Mouse (Mus musculus): ENCODE data around the gene Rnf144b. TPM values are rescaled to one million over a fixed set of nuclear protein-coding genes. Genes with fewer than 3 reads are reported as not detected.

Rnf144b gene
- polyA plus RNA-seq, 1 experiment from 2014 or later = 1.1 TPM

DNA sequence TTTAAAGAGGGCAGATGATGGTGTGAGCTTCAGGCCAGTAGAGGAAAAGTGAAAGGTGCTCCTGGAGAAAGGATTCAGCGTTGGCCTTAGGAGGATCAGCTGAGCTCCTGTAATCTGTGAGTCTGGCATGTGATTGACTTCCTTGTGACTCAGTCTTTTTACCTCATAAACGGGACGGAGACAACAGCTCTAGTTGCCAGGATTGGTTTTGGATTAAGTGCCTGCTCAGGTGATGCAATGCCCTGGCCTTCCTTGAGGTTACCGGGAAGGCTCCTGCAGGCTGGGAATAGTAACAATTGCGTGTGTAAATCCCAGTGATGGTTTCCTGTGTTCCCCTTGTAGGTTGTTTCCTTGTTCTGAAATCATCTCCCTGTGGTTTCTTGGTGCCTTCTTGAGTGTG lies 39.5 kb downstream of the Rnf144b start:
- H3K27me3 ChIP-seq (ENCODE audit: control insufficient read depth, insufficient read depth, low read length) = no peaks in the 10 kb centered on the region
- no peaks in the 10 kb centered on the region for H3K36me3 ChIP-seq (ENCODE audit: control insufficient read depth, insufficient read depth, low read length)
- ATAC-seq (ENCODE audit: low FRiP score) (no peak), DNase-seq (ENCODE audit: low spot score, missing footprints) (no peak)
- no peak overlapping the region for H3K9ac ChIP-seq (ENCODE audit: low read length)
- WGBS = 93% methylated on average over 5 of the region's 5 CpGs
- H3K27ac ChIP-seq (ENCODE audit: low read depth, low read length) = no peak overlapping the region
- H3K9me3 ChIP-seq (ENCODE audit: control insufficient read depth, low read length) = 0 out of 2 replicates have a peak, but pooled peaks cover 5% of the 10 kb centered on the region
- no peaks in the 10 kb centered on the region for H3K4me1 ChIP-seq (ENCODE audit: control insufficient read depth, insufficient read depth, low read length)
- no peak overlapping the region for H3K4me3 ChIP-seq (ENCODE audit: low read depth, low read length)
- no peak overlapping the region for H3K4me2 ChIP-seq

DNA sequence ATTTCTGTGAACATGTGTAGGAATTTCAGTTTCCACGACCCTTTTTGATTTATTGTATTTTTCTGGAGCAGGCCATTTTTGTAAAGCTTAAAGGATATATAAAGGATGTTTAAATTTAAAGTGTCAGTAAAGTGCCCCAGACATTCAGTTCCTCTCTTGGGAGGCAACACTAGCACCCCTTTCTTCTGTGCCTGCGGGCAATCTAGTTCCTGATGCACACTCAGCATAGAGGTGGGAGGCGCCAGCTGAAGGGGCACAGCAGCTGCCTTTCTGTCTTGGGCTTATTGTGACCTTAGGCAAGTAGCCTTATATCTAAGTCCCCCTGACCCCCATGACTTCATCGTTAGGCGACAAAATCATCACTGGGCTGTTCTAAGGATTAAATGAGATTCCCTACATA lies 42.3 kb downstream of the Rnf144b start:
- H3K27ac ChIP-seq (ENCODE audit: low read depth, low read length) = no peak overlapping the region
- ATAC-seq (ENCODE audit: low FRiP score) = no peak
- 91% methylated on average over 5 of the region's 5 CpGs for WGBS
- H3K4me1 ChIP-seq (ENCODE audit: control insufficient read depth, insufficient read depth, low read length) = no peaks in the 10 kb centered on the region
- no peaks in the 10 kb centered on the region for H3K36me3 ChIP-seq (ENCODE audit: control insufficient read depth, insufficient read depth, low read length)
- H3K9me3 ChIP-seq (ENCODE audit: control insufficient read depth, low read length) = 0 out of 2 replicates have a peak, but pooled peaks cover 5% of the 10 kb centered on the region
- DNase-seq (ENCODE audit: low spot score, missing footprints) = no peak
- no peak overlapping the region for H3K4me2 ChIP-seq
- no peak overlapping the region for H3K4me3 ChIP-seq (ENCODE audit: low read depth, low read length)
- H3K9ac ChIP-seq (ENCODE audit: low read length) = no peak overlapping the region
- H3K27me3 ChIP-seq (ENCODE audit: control insufficient read depth, insufficient read depth, low read length) = no peaks in the 10 kb centered on the region

DNA sequence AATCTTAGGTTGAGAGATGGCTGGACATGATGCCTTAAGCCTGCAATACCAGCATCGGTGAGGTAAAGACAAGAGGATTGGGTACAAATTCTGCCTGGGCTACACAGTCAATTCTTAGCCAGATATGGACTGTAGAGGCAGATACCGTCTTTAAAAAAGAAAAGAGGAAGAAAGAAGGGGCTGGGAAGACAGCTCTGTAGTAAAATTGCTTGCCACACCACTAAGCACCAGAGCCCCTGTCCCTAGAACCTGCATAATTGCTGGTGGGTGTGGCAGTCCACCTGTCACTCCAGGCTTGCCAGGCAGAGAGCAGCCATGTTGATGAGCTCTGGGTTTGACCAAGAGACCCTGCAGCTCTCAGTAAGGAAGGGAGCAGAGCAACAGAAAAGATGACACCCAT lies 42.8 kb downstream of the Rnf144b start:
- no peak for ATAC-seq (ENCODE audit: low FRiP score)
- 95% methylated on average over 2 of the region's 2 CpGs for WGBS
- Histone ChIP-seq H3K4me2 (no peak overlapping the region), H3K36me3 (ENCODE audit: control insufficient read depth, insufficient read depth, low read length) (no peaks in the 10 kb centered on the region), H3K27ac (ENCODE audit: low read depth, low read length) (no peak overlapping the region), H3K9ac (ENCODE audit: low read length) (no peak overlapping the region), H3K4me1 (ENCODE audit: control insufficient read depth, insufficient read depth, low read length) (no peaks in the 10 kb centered on the region), H3K27me3 (ENCODE audit: control insufficient read depth, insufficient read depth, low read length) (no peaks in the 10 kb centered on the region), H3K9me3 (ENCODE audit: control insufficient read depth, low read length) (0 out of 2 replicates have a peak, but pooled peaks cover 5% of the 10 kb centered on the region), H3K4me3 (ENCODE audit: low read depth, low read length) (no peak overlapping the region)
- no peak for DNase-seq (ENCODE audit: low spot score, missing footprints)

DNA sequence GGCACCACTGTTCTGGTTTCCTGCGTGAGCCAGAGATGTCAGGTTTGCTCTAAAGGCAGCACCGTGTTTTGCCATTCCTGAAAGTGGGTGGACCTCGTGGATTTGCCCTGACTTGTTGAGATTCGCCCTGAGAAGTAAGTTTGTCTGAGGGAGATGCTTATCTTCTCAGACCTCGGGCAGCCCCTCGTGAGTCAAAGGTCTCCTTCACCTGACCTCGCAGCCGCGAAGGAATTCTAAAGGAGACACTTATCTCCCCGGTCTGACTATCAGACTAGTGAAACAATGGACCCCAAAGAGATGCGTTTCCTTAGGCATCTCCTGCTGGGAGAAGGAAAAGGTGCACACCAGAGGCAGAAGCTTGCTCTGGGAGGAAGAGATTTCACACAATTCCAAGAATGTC lies 46.0 kb downstream of the Rnf144b start:
- no peaks in the 10 kb centered on the region for H3K4me1 ChIP-seq (ENCODE audit: control insufficient read depth, insufficient read depth, low read length)
- no peak for DNase-seq (ENCODE audit: low spot score, missing footprints)

DNA sequence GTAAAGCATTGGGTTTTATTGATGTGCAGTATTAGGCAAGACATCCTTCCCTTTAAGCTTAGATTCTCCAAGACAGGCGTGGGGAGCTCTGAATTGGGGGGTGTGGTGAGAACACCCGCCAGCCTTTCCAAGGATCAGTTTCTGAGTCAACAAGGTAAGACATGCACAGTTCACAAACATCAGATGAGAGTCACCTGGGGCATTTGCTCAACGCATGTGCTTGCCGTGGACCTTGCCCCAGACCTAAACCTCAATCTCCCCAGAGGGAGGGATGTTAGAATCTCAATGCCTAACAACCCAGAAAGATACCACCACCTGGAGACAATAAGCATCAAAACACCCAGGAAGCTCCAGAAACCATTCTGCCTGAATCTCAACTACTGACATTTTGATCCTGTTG lies 47.6 kb downstream of the Rnf144b start:
- WGBS = 76% methylated on average over 4 of the region's 4 CpGs

More for the DNA sequence above, 46.0 kb downstream of the Rnf144b start:
- Histone ChIP-seq H3K4me2 (no peak overlapping the region), H3K27me3 (ENCODE audit: control insufficient read depth, insufficient read depth, low read length) (no peaks in the 10 kb centered on the region), H3K36me3 (ENCODE audit: control insufficient read depth, insufficient read depth, low read length) (no peaks in the 10 kb centered on the region), H3K9ac (ENCODE audit: low read length) (no peak overlapping the region), H3K27ac (ENCODE audit: low read depth, low read length) (no peak overlapping the region), H3K9me3 (ENCODE audit: control insufficient read depth, low read length) (0 out of 2 replicates have a peak, but pooled peaks cover under 1% of the 10 kb centered on the region), H3K4me3 (ENCODE audit: low read depth, low read length) (no peak overlapping the region)
- ATAC-seq (ENCODE audit: low FRiP score) = no peak
- 68% methylated on average over 11 of the region's 11 CpGs for WGBS

GRCm38 (mm10) chr13:47170811-47171555 lies 48.5 kb downstream of the Rnf144b start:
- Histone ChIP-seq H3K4me3 (ENCODE audit: low read depth, low read length) (no peak overlapping the region), H3K4me2 (no peak overlapping the region), H3K4me1 (ENCODE audit: control insufficient read depth, insufficient read depth, low read length) (no peaks in the 10 kb centered on the region), H3K36me3 (ENCODE audit: control insufficient read depth, insufficient read depth, low read length) (no peaks in the 10 kb centered on the region), H3K9me3 (ENCODE audit: control insufficient read depth, low read length) (no peaks in the 10 kb centered on the region), H3K27ac (ENCODE audit: low read depth, low read length) (no peak overlapping the region), H3K27me3 (ENCODE audit: control insufficient read depth, insufficient read depth, low read length) (no peaks in the 10 kb centered on the region), H3K9ac (ENCODE audit: low read length) (no peak overlapping the region)
- no peak for ATAC-seq (ENCODE audit: low FRiP score)
- DNase-seq (ENCODE audit: low spot score, missing footprints) = no peak
- WGBS = 82% methylated on average over 13 of the region's 13 CpGs

More for the DNA sequence above, 47.6 kb downstream of the Rnf144b start:
- H3K27me3 ChIP-seq (ENCODE audit: control insufficient read depth, insufficient read depth, low read length) = no peaks in the 10 kb centered on the region
- no peak overlapping the region for H3K9ac ChIP-seq (ENCODE audit: low read length)
- H3K9me3 ChIP-seq (ENCODE audit: control insufficient read depth, low read length) = no peaks in the 10 kb centered on the region
- no peak overlapping the region for H3K4me3 ChIP-seq (ENCODE audit: low read depth, low read length)
- ATAC-seq (ENCODE audit: low FRiP score) (no peak), DNase-seq (ENCODE audit: low spot score, missing footprints) (no peak)
- no peak overlapping the region for H3K4me2 ChIP-seq
- H3K36me3 ChIP-seq (ENCODE audit: control insufficient read depth, insufficient read depth, low read length) = no peaks in the 10 kb centered on the region
- no peak overlapping the region for H3K27ac ChIP-seq (ENCODE audit: low read depth, low read length)
- no peaks in the 10 kb centered on the region for H3K4me1 ChIP-seq (ENCODE audit: control insufficient read depth, insufficient read depth, low read length)

DNA sequence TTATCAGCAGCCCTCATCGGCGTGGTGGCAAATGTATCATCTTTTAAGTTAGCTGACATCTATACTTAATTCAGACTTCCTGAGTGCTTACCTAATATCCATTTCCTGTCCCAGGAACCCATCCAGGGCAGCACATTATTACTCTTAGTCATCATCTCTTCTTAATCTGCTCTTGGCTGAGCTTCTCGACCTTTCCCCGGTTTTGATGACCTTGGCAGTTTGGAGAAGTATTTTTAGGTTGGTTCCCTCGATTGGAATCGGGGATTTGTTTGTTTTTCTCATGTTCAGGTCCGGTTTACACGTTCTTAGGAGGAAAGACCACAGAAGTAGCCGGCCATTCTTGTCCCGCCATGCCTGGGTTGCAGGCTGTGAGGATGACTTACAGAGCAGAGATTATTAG lies 50.4 kb downstream of the Rnf144b start:
- no peak overlapping the region for H3K27ac ChIP-seq (ENCODE audit: low read depth, low read length)
- no peak for ATAC-seq (ENCODE audit: low FRiP score)

GRCm38 (mm10) chr13:47178182-47178581 lies 55.7 kb downstream of the Rnf144b start:
- no peak for DNase-seq (ENCODE audit: low spot score, missing footprints)
- no peaks in the 10 kb centered on the region for H3K4me1 ChIP-seq (ENCODE audit: control insufficient read depth, insufficient read depth, low read length)
- H3K27ac ChIP-seq (ENCODE audit: low read depth, low read length) = no peak overlapping the region
- H3K36me3 ChIP-seq (ENCODE audit: control insufficient read depth, insufficient read depth, low read length) = no peaks in the 10 kb centered on the region
- 86% methylated on average over 8 of the region's 8 CpGs for WGBS
- no peak overlapping the region for H3K4me3 ChIP-seq (ENCODE audit: low read depth, low read length)
- H3K9ac ChIP-seq (ENCODE audit: low read length) = no peak overlapping the region
- no peaks in the 10 kb centered on the region for H3K9me3 ChIP-seq (ENCODE audit: control insufficient read depth, low read length)
- ATAC-seq (ENCODE audit: low FRiP score) = no peak
- no peaks in the 10 kb centered on the region for H3K27me3 ChIP-seq (ENCODE audit: control insufficient read depth, insufficient read depth, low read length)
- no peak overlapping the region for H3K4me2 ChIP-seq

More for the DNA sequence above, 50.4 kb downstream of the Rnf144b start:
- DNase-seq (ENCODE audit: low spot score, missing footprints) = no peak
- H3K9ac ChIP-seq (ENCODE audit: low read length) = no peak overlapping the region
- 87% methylated on average over 10 of the region's 10 CpGs for WGBS
- H3K36me3 ChIP-seq (ENCODE audit: control insufficient read depth, insufficient read depth, low read length) = no peaks in the 10 kb centered on the region
- H3K27me3 ChIP-seq (ENCODE audit: control insufficient read depth, insufficient read depth, low read length) = no peaks in the 10 kb centered on the region
- no peaks in the 10 kb centered on the region for H3K4me1 ChIP-seq (ENCODE audit: control insufficient read depth, insufficient read depth, low read length)
- H3K4me2 ChIP-seq = no peak overlapping the region
- no peak overlapping the region for H3K4me3 ChIP-seq (ENCODE audit: low read depth, low read length)
- H3K9me3 ChIP-seq (ENCODE audit: control insufficient read depth, low read length) = no peaks in the 10 kb centered on the region

DNA sequence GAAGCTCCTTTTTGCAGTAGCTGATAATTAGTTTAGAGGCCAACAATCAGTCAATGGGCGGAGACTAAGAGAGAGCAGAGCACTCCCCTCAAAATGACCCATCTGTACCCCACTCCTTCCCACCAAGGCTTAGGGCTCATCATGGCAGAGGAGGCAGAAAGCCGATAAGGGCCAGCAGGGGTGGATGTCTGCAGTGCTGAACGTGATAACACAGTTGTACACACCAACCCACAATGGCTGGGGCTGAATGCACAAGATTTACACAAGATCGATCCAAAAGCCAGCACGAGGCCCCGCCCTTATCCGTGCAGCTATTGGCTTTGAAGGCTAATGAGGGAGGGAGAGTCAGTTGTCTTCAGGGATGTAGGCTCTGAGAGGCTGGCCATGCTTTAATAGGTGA lies 58.3 kb downstream of the Rnf144b start:
- no peak for ATAC-seq (ENCODE audit: low FRiP score)
- no peak for DNase-seq (ENCODE audit: low spot score, missing footprints)
- 90% methylated on average over 7 of the region's 7 CpGs for WGBS
- Histone ChIP-seq H3K27me3 (ENCODE audit: control insufficient read depth, insufficient read depth, low read length) (no peaks in the 10 kb centered on the region), H3K9me3 (ENCODE audit: control insufficient read depth, low read length) (no peaks in the 10 kb centered on the region), H3K4me2 (no peak overlapping the region), H3K4me3 (ENCODE audit: low read depth, low read length) (no peak overlapping the region), H3K9ac (ENCODE audit: low read length) (no peak overlapping the region), H3K27ac (ENCODE audit: low read depth, low read length) (no peak overlapping the region), H3K4me1 (ENCODE audit: control insufficient read depth, insufficient read depth, low read length) (no peaks in the 10 kb centered on the region), H3K36me3 (ENCODE audit: control insufficient read depth, insufficient read depth, low read length) (no peaks in the 10 kb centered on the region)
